Mouse (Mus musculus) mouse embryonic stem cell (cell line): ENCODE results near the gene Cfap100.

Experiments
- in situ Hi-C, 2 experiments: fragments of 300-500 bp; cut with MboI; formaldehyde crosslinking; loops; 1 replicate in 1 of 2; 3 replicates in 1 of 2; pipeline ENCODE4 v1.14.3; 2019 to 2020; ENCODE audit warnings: low sequenced_read_pairs in 2 of 2, low pct_unique_long_range_greater_than_20kb in 1 of 2, mixed read lengths in 1 of 2; ENCODE audit not compliant: unreplicated experiment in 1 of 2

The Cfap100 gene

GRCm38 (mm10) chr6:90462181-90462706, 33.6 kb upstream of the Cfap100 start, which contains the start of gene Klf15:
TSS of gene Klf15 (plus strand) at chr6:90462576.
- in situ Hi-C loops, result no loop called here

- in situ Hi-C loops, result no loop called here
Observed at GRCm38 (mm10) chr6:90461771-90462170, 33.2 kb upstream of the Cfap100 start.

DNA sequence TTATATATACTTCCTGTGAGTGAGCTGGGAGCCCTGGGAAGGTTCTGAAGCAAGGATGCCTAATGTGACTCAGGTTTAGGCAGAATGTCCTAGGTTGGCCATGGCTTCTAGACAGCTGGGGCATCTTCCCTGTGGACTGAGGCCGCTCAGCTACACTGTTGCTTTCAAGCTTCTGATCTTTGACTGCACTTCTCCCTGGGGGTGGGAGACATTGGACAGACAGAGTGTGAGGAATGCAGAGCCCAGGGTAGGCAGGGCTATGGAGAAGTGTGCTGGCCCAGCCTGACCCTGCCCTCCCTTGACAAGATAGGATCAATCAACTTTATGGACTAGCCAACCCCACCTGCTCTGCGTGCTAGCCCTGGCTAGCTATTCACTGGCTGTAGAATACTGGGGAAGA, 32.6 kb upstream of the Cfap100 start:
- in situ Hi-C loops, result no loop called here

DNA sequence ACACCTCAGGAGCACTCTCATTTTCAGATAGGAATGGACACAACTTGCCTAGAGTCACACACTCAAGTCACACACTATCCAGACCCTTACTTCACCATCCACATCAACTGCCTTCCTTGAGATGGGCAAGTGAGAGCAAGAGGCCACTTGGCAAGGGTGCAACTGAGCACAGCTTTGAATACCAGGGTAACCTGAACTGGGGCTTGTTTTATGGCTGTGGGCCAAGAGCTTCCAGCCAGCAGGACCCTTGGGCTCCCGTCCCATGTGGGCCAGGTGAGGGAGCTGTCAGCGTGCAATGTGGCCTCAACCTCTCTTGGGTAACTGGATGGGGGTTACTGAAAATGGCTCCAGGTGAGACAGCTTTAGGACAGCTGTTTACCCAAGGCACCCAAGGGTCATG, 28.8 kb upstream of the Cfap100 start:
- in situ Hi-C loops, result no loop called here

DNA sequence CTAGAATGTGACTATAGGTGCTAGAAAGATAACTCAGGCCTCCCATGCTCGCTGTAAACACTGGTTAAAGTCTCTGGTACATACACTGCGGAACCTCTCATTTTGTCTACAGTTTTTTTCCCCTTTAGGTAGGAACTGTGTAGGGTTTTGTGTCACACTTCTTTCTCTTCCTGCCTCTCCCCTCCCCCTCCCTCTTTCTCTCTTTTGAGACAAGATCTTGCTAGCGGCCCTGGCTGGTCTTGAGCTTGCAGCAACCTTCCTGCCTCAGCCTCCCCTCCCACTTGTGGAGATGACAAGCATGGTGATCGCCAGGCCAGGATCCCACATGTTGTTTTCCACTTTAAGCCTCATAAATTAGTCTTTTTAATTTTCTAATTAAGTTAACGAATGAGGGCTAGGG, 25.2 kb upstream of the Cfap100 start:
- in situ Hi-C loops, result no loop called here

DNA sequence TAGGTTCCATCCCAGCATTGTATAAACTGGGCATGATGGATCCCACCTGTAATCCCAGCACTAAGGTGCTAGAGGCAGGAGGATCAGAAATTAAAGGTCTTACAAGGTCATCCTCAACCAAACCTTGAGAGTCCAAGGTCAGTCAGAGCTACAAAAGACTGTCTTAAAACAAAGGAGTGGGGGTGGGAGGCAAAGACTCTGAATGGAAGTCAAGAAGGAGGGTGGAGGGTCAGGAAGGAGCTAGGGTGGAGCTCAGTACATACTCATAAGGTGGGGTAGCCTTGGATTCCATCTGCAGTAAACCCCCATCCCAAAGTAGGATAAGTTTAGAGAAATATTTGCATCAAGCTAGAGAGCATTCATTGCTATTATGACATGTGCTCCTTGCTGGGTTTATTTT, 24.0 kb upstream of the Cfap100 start:
- in situ Hi-C loops, result no loop called here

GRCm38 (mm10) chr6:90451512-90451911, 22.9 kb upstream of the Cfap100 start:
- in situ Hi-C loops, result no loop called here

DNA sequence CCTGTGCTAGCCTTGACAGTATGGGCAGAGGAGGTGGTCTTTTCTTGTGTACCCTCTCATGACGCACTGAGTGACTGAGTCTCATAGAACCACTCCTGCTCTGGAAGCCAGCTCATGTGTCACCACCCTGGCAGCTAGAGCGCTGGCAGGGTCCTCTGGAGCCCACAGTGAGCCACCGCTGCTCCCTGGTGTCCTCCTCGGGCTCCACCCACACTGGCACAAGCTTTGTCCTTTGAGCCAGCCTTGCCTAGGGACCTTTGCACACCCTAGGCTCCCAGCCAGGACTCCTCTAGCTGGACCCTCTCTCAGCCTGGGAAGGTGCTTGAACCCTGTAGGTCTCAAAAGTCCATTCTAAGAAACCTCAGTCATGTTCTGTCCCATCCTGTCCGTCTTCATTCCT, 22.1 kb upstream of the Cfap100 start:
- in situ Hi-C loops, result no loop called here

GRCm38 (mm10) chr6:90450179-90450578, 21.6 kb upstream of the Cfap100 start:
- in situ Hi-C loops, result no loop called here

GRCm38 (mm10) chr6:90446883-90447282, 18.3 kb upstream of the Cfap100 start:
- in situ Hi-C loops, result loop anchor here in 1 of 2 experiments (25.0 kb wide), 1 partner anchor 90 kb away; no protein-coding TSS in a partner anchor

DNA sequence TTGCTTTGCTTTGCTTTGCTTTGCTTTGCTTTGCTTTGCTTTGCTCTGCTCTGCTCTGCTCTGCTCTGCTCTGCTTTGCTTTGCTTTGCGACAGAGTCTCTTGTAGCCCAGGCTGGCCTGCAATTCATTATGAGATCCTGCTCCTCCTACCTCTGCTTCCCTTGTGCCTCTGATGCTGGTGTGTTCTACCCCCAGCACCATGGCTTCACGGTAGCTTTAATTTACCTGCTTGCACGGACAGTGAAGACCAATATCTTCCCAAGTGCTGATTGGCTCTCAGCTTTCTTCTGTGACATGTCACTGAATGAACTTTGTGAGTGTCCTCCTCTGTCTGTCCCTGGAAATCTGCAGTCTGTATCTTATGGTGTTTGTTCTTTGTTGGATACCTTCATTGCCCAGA, 8.4 kb upstream of the Cfap100 start:
- in situ Hi-C loops, result loop anchor here in 1 of 2 experiments (25.0 kb wide), 1 partner anchor 100 kb away; no protein-coding TSS in a partner anchor

DNA sequence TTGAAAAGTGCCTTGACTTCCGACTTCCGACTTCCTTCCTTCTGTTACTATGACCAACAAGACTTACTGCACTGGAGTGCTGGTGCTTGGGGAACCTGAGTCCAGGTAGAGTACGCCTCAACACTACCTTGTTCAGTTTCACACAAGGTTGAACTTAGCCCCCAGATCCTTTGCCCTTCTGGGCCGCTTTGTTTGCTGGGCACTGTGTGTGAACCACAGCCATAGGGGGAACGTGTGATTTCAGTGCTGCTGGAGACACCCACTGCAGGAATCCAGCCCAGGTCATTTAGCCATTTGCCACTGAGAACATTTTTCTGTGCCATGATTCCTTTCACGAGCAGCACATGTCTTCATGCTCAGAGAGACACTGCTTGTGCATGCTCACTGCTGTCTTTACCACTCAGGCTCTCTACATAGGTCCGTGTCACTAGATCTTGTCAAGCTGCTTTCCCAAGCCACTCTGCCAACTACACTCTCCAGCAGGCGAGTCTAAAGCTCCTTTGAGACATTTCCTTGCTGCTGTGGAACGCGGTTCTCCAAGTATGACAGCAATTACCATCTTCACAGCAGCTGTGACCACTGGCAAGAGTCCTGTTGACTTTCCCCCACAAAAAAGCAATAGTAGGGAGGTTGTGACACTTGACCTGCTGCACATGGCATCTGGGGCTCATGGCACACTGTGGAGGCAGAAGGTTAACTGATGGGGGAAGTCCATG, 7.8 kb upstream of the Cfap100 start:
- in situ Hi-C loops, result loop anchor here in 1 of 2 experiments (25.0 kb wide), 1 partner anchor 101 kb away; no protein-coding TSS in a partner anchor

- in situ Hi-C loops, result loop anchor here in 1 of 2 experiments (25.0 kb wide), 1 partner anchor 102 kb away; no protein-coding TSS in a partner anchor
Observed at GRCm38 (mm10) chr6:90435195-90435618, 6.6 kb upstream of the Cfap100 start.

DNA sequence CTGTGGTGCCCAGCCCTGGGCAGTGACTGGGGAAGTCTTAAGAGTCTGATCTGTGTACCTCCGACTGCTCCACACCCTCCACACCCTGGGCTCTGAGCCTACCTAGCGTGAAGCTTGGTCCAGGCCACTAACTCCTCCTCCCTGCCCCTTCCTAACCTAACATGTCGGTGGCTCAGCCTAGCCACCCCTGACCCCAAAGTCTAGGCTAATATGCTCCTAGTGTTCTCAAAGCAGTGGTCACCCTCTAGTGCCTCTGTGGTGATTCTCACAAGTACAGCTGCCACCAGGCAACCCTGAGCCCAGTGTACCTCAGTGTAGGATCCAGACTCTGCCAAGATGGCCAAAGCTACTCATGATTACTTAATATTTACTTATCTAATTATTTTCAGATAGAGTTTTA, 6.1 kb upstream of the Cfap100 start:
- in situ Hi-C loops, result loop anchor here in 1 of 2 experiments (25.0 kb wide), 1 partner anchor 103 kb away; no protein-coding TSS in a partner anchor

- in situ Hi-C loops, result loop anchor here in 1 of 2 experiments (25.0 kb wide), 1 partner anchor 106 kb away; no protein-coding TSS in a partner anchor
Observed at GRCm38 (mm10) chr6:90431487-90431886, 2.9 kb upstream of the Cfap100 start.

DNA sequence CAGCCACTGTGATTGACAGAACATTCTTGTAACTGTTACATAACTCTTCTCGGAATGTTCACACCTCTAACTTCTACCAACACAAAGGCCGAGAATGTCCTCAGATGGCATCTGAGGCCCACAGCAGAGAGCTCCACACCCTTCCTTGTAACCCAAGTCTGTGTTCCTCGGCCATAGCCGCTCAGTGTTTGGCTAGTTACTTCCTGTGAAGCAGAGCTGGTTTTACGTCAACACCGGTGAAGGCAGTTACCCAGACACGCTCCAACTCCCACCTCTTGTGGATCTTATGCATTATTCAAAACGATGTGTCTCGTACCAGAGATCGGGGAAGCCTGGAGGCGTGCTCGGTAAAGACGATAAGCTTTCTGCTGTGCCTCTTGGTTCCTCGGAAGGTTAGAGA, 1.3 kb upstream of the Cfap100 start:
- in situ Hi-C loops, result loop anchor here (10.0 to 25.0 kb wide), 3 partner anchors 107 to 755 kb away; no protein-coding TSS in a partner anchor

- in situ Hi-C loops, result loop anchor here (10.0 to 25.0 kb wide), 3 partner anchors 111 to 751 kb away; no protein-coding TSS in a partner anchor
Observed at GRCm38 (mm10) chr6:90426003-90426402, 2.6 kb downstream of the Cfap100 start.

- in situ Hi-C loops, result loop anchor here (10.0 to 25.0 kb wide), 3 partner anchors 112 to 751 kb away; no protein-coding TSS in a partner anchor
Observed at GRCm38 (mm10) chr6:90425361-90425760, 3.2 kb downstream of the Cfap100 start.

DNA sequence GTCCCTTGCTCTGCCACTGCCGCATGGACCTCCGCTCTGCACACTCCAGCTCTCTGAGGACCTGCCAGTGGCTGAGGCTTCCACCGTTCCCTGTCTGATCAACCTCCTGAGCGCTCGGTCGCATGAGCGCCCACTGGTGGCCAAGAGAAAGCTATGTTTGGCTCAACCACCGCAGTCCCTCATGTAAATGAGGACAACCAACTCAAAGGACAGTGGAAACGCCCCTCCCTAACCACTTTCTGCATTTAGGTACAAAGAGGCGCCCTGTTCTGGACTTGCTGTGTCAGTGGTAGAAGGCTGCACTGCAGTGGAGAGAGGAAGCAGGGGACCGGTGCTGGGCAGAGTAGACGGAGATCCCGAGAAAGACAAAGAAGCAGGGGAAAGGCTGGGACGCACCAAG, 6.0 kb downstream of the Cfap100 start:
- in situ Hi-C loops, result loop anchor here (10.0 kb wide), 2 partner anchors 738 to 748 kb away; no protein-coding TSS in a partner anchor
